Mouse (Mus musculus): ENCODE measurements around the gene Taok3. TPM values are rescaled to one million over a fixed set of nuclear protein-coding genes. Genes with fewer than 3 reads are reported as not detected.

Taok3 gene
- total and polyA plus RNA-seq, 3 experiments = 3.1 to 7.8 (median 6.2) TPM

DNA sequence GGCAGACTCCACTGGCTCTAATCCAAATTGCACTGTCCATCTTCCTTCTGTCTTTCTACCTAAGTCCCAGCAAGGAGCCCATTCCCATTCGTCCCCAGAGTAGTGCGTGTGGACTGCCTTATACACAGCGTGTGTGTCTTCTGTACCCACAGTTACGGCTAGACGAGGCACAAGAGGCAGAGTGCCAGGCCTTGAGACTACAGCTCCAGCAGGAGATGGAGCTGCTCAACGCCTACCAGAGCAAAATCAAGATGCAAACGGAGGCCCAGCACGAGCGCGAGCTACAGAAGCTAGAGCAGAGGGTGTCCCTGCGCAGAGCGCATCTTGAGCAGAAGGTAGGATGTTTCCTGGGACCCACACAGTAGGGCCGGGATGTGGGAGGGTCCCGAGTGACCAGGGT, 152.0 kb downstream of the Taok3 start:
- intact Hi-C loops (cut with DNase I) = no loop called here

DNA sequence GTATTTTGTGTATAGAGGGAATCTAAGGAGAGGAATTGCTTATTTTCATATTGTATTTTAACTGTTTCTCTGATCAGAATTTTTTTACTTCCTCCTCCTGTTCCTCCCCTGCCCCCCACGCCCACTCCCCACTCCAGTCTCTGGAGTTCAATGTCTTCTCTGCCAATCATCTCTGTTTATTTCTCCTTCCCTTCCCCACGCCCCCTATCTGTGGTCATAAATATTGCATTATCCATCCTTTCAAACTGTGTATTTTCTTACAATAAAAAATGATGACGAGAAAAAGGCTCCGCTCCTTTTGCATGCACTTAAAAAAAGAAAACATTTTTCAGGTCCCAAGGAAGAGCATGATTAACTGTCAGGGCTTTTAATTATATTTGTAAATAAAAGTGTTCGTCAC, 154.9 kb downstream of the Taok3 start:
- no peak for DNase-seq
- Histone ChIP-seq H3K27me3 (ENCODE audit: control insufficient read depth, insufficient read depth, low read length) (no peaks in the 10 kb centered on the region), H3K79me2 (replicated peaks; ENCODE audit: control insufficient read depth, insufficient read depth, low read length) (no peaks in the 10 kb centered on the region), H3K4me1 (ENCODE audit: control insufficient read depth, insufficient read depth, low read length) (no peaks in the 10 kb centered on the region), H3K4me3 (no peak overlapping the region), H3K27ac (no peak overlapping the region), H3K36me3 (ENCODE audit: control insufficient read depth, insufficient read depth, low read length) (no peaks in the 10 kb centered on the region), H3K9ac (ENCODE audit: low read depth, low read length) (no peak overlapping the region)
- 63% methylated on average over 5 of the region's 5 CpGs for WGBS
- no peak for TF ChIP-seq POLR2A (IDR thresholded peaks at IDR 0.05; ENCODE audit: insufficient read depth, low read depth, low read length)
- peak; percentile 63 for TF ChIP-seq CTCF (IDR thresholded peaks at IDR 0.05)
- intact Hi-C loops (cut with DNase I) = no loop called here

More for the DNA sequence above, 152.0 kb downstream of the Taok3 start:
- no peaks in the 10 kb centered on the region for H3K4me1 ChIP-seq (ENCODE audit: control insufficient read depth, insufficient read depth, low read length)
- no peak overlapping the region for H3K9ac ChIP-seq (ENCODE audit: low read depth, low read length)
- no peaks in the 10 kb centered on the region for H3K27me3 ChIP-seq (ENCODE audit: control insufficient read depth, insufficient read depth, low read length)
- 94% methylated on average over 14 of the region's 14 CpGs for WGBS
- TF ChIP-seq POLR2A (IDR thresholded peaks at IDR 0.05; ENCODE audit: insufficient read depth, low read depth, low read length) = no peak
- TF ChIP-seq EP300 (IDR thresholded peaks at IDR 0.05; ENCODE audit: insufficient read depth, low read depth, low read length) = no peak
- no peak for TF ChIP-seq CTCF (IDR thresholded peaks at IDR 0.05)
- DNase-seq = no peak
- H3K79me2 ChIP-seq (replicated peaks; ENCODE audit: control insufficient read depth, insufficient read depth, low read length) = no peaks in the 10 kb centered on the region
- H3K36me3 ChIP-seq (ENCODE audit: control insufficient read depth, insufficient read depth, low read length) = no peaks in the 10 kb centered on the region
- H3K27ac ChIP-seq = no peak overlapping the region
- H3K4me3 ChIP-seq = no peak overlapping the region

DNA sequence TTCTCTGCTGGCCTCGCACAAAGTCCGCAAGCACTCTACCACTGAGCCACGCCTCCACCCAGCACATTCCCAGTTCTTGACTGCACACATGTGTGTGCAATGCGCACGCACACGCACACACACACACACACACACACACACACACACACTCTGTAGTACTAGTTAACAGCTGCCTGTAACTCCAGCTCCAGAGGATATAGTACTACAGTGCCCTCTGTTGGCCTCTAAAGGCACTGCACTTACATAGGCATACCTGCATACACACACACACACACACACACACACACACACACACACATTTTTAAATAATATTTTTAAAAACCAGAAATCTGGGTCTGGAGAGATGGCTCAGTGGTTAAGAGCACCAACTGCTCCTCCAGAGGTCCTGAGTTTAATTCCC, 157.9 kb downstream of the Taok3 start:
- H3K9ac ChIP-seq (ENCODE audit: low read depth, low read length) = no peak overlapping the region
- WGBS = 96% methylated on average over 6 of the region's 6 CpGs
- H3K27me3 ChIP-seq (ENCODE audit: control insufficient read depth, insufficient read depth, low read length) = no peaks in the 10 kb centered on the region
- no peaks in the 10 kb centered on the region for H3K36me3 ChIP-seq (ENCODE audit: control insufficient read depth, insufficient read depth, low read length)
- intact Hi-C loops (cut with DNase I) = no loop called here
- H3K4me1 ChIP-seq (ENCODE audit: control insufficient read depth, insufficient read depth, low read length) = no peaks in the 10 kb centered on the region
- H3K27ac ChIP-seq = no peak overlapping the region
- no peak for DNase-seq
- no peak overlapping the region for H3K4me3 ChIP-seq
- TF ChIP-seq CTCF (IDR thresholded peaks at IDR 0.05) (0 out of 2 replicates have a peak, but pooled peaks have one; percentile 4), EP300 (IDR thresholded peaks at IDR 0.05; ENCODE audit: insufficient read depth, low read depth, low read length) (no peak), POLR2A (IDR thresholded peaks at IDR 0.05; ENCODE audit: insufficient read depth, low read depth, low read length) (no peak)
- H3K79me2 ChIP-seq (replicated peaks; ENCODE audit: control insufficient read depth, insufficient read depth, low read length) = no peaks in the 10 kb centered on the region

DNA sequence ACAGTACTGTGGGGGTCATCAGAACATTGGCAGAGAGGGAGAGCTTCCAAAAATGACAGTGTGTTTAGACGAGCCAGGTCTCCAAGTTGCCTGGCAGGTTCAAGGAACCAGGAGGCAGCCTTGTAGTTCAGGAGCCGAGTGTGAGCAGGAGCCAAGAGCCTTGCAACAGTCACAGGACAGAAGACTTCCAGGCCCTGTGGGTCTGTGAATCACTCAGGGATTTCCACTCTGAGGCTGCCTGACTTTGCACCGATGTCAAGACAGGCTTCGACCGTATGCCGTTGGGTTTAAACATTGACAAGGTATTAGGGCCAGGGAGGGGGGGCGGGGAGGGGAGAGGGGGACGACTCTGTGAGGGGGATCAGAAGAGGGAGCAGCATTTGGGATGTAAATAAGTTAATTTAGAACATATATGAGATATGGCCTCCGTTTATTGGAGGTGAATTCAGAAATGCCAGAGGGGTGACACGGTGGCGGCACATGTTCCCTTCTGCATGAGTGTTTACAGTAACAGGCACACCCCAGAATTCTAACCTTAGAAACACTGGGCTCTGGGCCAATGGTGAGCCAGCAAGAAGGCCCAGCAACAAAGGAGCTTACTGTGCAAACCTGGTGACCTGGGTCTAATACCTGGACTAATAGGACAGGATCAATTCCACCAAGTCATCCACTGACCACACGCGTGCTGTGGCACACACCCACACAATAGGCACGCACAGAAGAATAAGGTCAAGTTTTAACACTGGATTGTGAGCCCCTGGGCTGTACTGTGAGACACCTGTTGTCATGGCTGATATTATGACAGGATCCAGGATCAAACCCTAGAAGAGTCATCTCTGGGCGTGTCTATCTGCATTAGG, 159.1 kb downstream of the Taok3 start:
- WGBS = 76% methylated on average over 15 of the region's 15 CpGs
- no peak overlapping the region for H3K9ac ChIP-seq (ENCODE audit: low read depth, low read length)
- H3K4me1 ChIP-seq (ENCODE audit: control insufficient read depth, insufficient read depth, low read length) = no peaks in the 10 kb centered on the region
- peak in 1 of 2 experiments; percentile 36 for DNase-seq
- H3K79me2 ChIP-seq (replicated peaks; ENCODE audit: control insufficient read depth, insufficient read depth, low read length) = no peaks in the 10 kb centered on the region
- H3K4me3 ChIP-seq = no peak overlapping the region
- intact Hi-C loops (cut with DNase I) = no loop called here
- H3K27me3 ChIP-seq (ENCODE audit: control insufficient read depth, insufficient read depth, low read length) = no peaks in the 10 kb centered on the region
- TF ChIP-seq EP300 (IDR thresholded peaks at IDR 0.05; ENCODE audit: insufficient read depth, low read depth, low read length) = no peak
- TF ChIP-seq POLR2A (IDR thresholded peaks at IDR 0.05; ENCODE audit: insufficient read depth, low read depth, low read length) = no peak
- TF ChIP-seq CTCF (IDR thresholded peaks at IDR 0.05) = no peak
- no peaks in the 10 kb centered on the region for H3K36me3 ChIP-seq (ENCODE audit: control insufficient read depth, insufficient read depth, low read length)
- H3K27ac ChIP-seq = no peak overlapping the region

DNA sequence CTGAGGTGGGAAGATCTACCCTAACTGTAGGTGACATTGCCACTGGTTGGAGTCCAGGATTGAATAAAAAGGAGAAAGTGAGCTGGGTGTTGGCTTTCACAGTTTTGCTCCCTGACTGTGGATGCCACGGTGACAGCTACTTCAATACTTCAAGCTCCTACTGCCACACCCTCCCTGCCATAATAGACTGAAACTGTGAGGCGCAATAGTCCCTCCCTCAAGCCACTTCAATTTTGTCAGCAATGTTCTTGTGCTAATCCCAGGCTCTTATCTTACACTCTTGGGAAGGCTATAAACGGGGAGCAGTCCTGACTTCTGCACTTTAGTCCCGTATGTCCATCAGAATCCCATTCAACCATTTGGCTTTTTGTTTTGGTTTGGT, 159.7 kb downstream of the Taok3 start:
- WGBS = 51% methylated on average over 4 of the region's 4 CpGs
- no peak overlapping the region for H3K27ac ChIP-seq

DNA sequence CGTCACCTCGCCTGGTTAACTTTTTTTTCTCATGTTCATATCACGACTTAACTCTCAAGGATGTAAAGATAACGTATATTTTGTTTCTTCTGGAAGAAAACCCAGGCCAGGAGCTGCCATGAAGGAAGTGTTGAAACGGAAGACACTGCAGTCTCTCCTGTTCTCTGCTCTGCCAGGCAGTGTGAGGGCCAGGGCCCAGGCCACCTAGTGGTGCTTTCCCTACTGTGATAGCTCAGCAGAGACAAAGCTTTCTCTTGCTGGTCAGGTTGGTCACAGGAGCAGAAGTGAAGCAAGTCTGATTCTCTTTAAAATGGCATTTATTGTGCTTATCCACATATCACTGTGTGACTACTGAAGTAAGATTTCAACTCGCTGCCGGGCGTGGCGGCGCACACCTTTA, 161.6 kb downstream of the Taok3 start:
- Histone ChIP-seq H3K27ac (no peak overlapping the region), H3K4me3 (no peak overlapping the region), H3K27me3 (ENCODE audit: control insufficient read depth, insufficient read depth, low read length) (no peaks in the 10 kb centered on the region), H3K79me2 (replicated peaks; ENCODE audit: control insufficient read depth, insufficient read depth, low read length) (no peaks in the 10 kb centered on the region), H3K9ac (ENCODE audit: low read depth, low read length) (no peak overlapping the region), H3K36me3 (ENCODE audit: control insufficient read depth, insufficient read depth, low read length) (no peaks in the 10 kb centered on the region), H3K4me1 (ENCODE audit: control insufficient read depth, insufficient read depth, low read length) (0 out of 2 replicates have a peak, but pooled peaks cover under 1% of the 10 kb centered on the region)
- intact Hi-C loops (cut with DNase I) = no loop called here
- 84% methylated on average over 10 of the region's 10 CpGs for WGBS
- TF ChIP-seq POLR2A (IDR thresholded peaks at IDR 0.05; ENCODE audit: insufficient read depth, low read depth, low read length) = no peak
- TF ChIP-seq CTCF (IDR thresholded peaks at IDR 0.05) = peak; percentile 35
- no peak for DNase-seq

More for the DNA sequence above, 159.7 kb downstream of the Taok3 start:
- TF ChIP-seq POLR2A (IDR thresholded peaks at IDR 0.05; ENCODE audit: insufficient read depth, low read depth, low read length) (no peak), CTCF (IDR thresholded peaks at IDR 0.05) (no peak), EP300 (IDR thresholded peaks at IDR 0.05; ENCODE audit: insufficient read depth, low read depth, low read length) (no peak)
- no peaks in the 10 kb centered on the region for H3K79me2 ChIP-seq (replicated peaks; ENCODE audit: control insufficient read depth, insufficient read depth, low read length)
- no peaks in the 10 kb centered on the region for H3K27me3 ChIP-seq (ENCODE audit: control insufficient read depth, insufficient read depth, low read length)
- H3K36me3 ChIP-seq (ENCODE audit: control insufficient read depth, insufficient read depth, low read length) = no peaks in the 10 kb centered on the region
- H3K9ac ChIP-seq (ENCODE audit: low read depth, low read length) = no peak overlapping the region
- no peaks in the 10 kb centered on the region for H3K4me1 ChIP-seq (ENCODE audit: control insufficient read depth, insufficient read depth, low read length)
- no peak overlapping the region for H3K4me3 ChIP-seq
- no peak for DNase-seq
- intact Hi-C loops (cut with DNase I) = no loop called here
